Mouse (Mus musculus): ENCODE data around the gene Aloxe3. TPM values are rescaled to one million over a fixed set of nuclear protein-coding genes. Genes with fewer than 3 reads are reported as not detected.

The Aloxe3 gene
- polyA plus RNA-seq, 1 experiment from 2014 or later, result 0.39 TPM

GRCm38 (mm10) chr11:69098762-69099091 is 27.0 kb upstream of the Aloxe3 start:
- WGBS (ENCODE audit: insufficient replicate concordance), result 0% methylated on average over 19 of the region's 19 CpGs

GRCm38 (mm10) chr11:69099177-69099914 is 26.4 kb upstream of the Aloxe3 start:
- Histone ChIP-seq H3K4me3 (ENCODE audit: low read depth, low read length) (peak overlapping the region; percentile 67), H3K4me2 (ENCODE audit: low read depth, low read length) (peak overlapping the region; percentile 96), H3K9me3 (replicated peaks; ENCODE audit: control insufficient read depth, low read length) (no peaks in the 10 kb centered on the region), H3K27ac (ENCODE audit: low read length) (peak overlapping the region; percentile 88), H3K9ac (ENCODE audit: low read depth, low read length) (peak overlapping the region; percentile 74), H3K36me3 (ENCODE audit: control insufficient read depth, insufficient read depth) (peaks cover 34% of the 10 kb centered on the region), H3K4me1 (ENCODE audit: control insufficient read depth, low read depth, low read length) (peaks cover 58% of the 10 kb centered on the region), H3K27me3 (ENCODE audit: control insufficient read depth, insufficient read depth, low read depth, low read length) (no peaks in the 10 kb centered on the region)
- under 1% methylated on average over 22 of the region's 22 CpGs for WGBS (ENCODE audit: insufficient replicate concordance)
- no peak for ATAC-seq (ENCODE audit: low read depth)

More at GRCm38 (mm10) chr11:69098762-69099091, 27.0 kb upstream of the Aloxe3 start:
- peak overlapping the region; percentile 96 for H3K4me2 ChIP-seq (ENCODE audit: low read depth, low read length)
- peaks cover 29% of the 10 kb centered on the region for H3K36me3 ChIP-seq (ENCODE audit: control insufficient read depth, insufficient read depth)
- H3K27ac ChIP-seq (ENCODE audit: low read length), result peak overlapping the region; percentile 97
- H3K4me3 ChIP-seq (ENCODE audit: low read depth, low read length), result peak overlapping the region; percentile 67
- H3K9ac ChIP-seq (ENCODE audit: low read depth, low read length), result peak overlapping the region; percentile 74
- H3K27me3 ChIP-seq (ENCODE audit: control insufficient read depth, insufficient read depth, low read depth, low read length), result no peaks in the 10 kb centered on the region
- peaks cover 59% of the 10 kb centered on the region for H3K4me1 ChIP-seq (ENCODE audit: control insufficient read depth, low read depth, low read length)
- peak; percentile 43 for ATAC-seq (ENCODE audit: low read depth)
- no peaks in the 10 kb centered on the region for H3K9me3 ChIP-seq (replicated peaks; ENCODE audit: control insufficient read depth, low read length)

GRCm38 (mm10) chr11:69099915-69100345 is 25.8 kb upstream of the Aloxe3 start:
- 2% methylated on average over 23 of the region's 23 CpGs for WGBS (ENCODE audit: insufficient replicate concordance)

GRCm38 (mm10) chr11:69100639-69101360 is 24.9 kb upstream of the Aloxe3 start:
- H3K27me3 ChIP-seq (ENCODE audit: control insufficient read depth, insufficient read depth, low read depth, low read length), result no peaks in the 10 kb centered on the region
- peak overlapping the region; percentile 96 for H3K4me2 ChIP-seq (ENCODE audit: low read depth, low read length)
- no peaks in the 10 kb centered on the region for H3K9me3 ChIP-seq (replicated peaks; ENCODE audit: control insufficient read depth, low read length)
- no peak for ATAC-seq (ENCODE audit: low read depth)
- H3K4me1 ChIP-seq (ENCODE audit: control insufficient read depth, low read depth, low read length), result peaks cover 49% of the 10 kb centered on the region
- WGBS (ENCODE audit: insufficient replicate concordance), result 74% methylated on average over 20 of the region's 20 CpGs
- H3K4me3 ChIP-seq (ENCODE audit: low read depth, low read length), result peak overlapping the region; percentile 67
- peak overlapping the region; percentile 10 for H3K27ac ChIP-seq (ENCODE audit: low read length)
- H3K9ac ChIP-seq (ENCODE audit: low read depth, low read length), result peak overlapping the region; percentile 1; the same call in 1 of the 2 replicates
- peaks cover 49% of the 10 kb centered on the region for H3K36me3 ChIP-seq (ENCODE audit: control insufficient read depth, insufficient read depth)

More at GRCm38 (mm10) chr11:69099915-69100345, 25.8 kb upstream of the Aloxe3 start:
- Histone ChIP-seq H3K4me2 (ENCODE audit: low read depth, low read length) (peak overlapping the region; percentile 96), H3K4me3 (ENCODE audit: low read depth, low read length) (peak overlapping the region; percentile 67), H3K27ac (ENCODE audit: low read length) (peak overlapping the region; percentile 88), H3K9ac (ENCODE audit: low read depth, low read length) (peak overlapping the region; percentile 74), H3K36me3 (ENCODE audit: control insufficient read depth, insufficient read depth) (peaks cover 40% of the 10 kb centered on the region), H3K27me3 (ENCODE audit: control insufficient read depth, insufficient read depth, low read depth, low read length) (no peaks in the 10 kb centered on the region), H3K4me1 (ENCODE audit: control insufficient read depth, low read depth, low read length) (peaks cover 54% of the 10 kb centered on the region), H3K9me3 (replicated peaks; ENCODE audit: control insufficient read depth, low read length) (no peaks in the 10 kb centered on the region)
- 0 out of 2 replicates have a peak, but pooled peaks have one; percentile 1 for ATAC-seq (ENCODE audit: low read depth)

- H3K4me1 ChIP-seq (ENCODE audit: control insufficient read depth, low read depth, low read length), result peaks cover 38% of the 10 kb centered on the region
Observed at GRCm38 (mm10) chr11:69101604-69102402, 23.9 kb upstream of the Aloxe3 start.

GRCm38 (mm10) chr11:69102403-69102725 is 23.3 kb upstream of the Aloxe3 start:
- Histone ChIP-seq H3K9me3 (replicated peaks; ENCODE audit: control insufficient read depth, low read length) (no peaks in the 10 kb centered on the region), H3K4me3 (ENCODE audit: low read depth, low read length) (no peak overlapping the region), H3K36me3 (ENCODE audit: control insufficient read depth, insufficient read depth) (peaks cover 55% of the 10 kb centered on the region), H3K4me1 (ENCODE audit: control insufficient read depth, low read depth, low read length) (peaks cover 33% of the 10 kb centered on the region), H3K27me3 (ENCODE audit: control insufficient read depth, insufficient read depth, low read depth, low read length) (no peaks in the 10 kb centered on the region), H3K27ac (ENCODE audit: low read length) (no peak overlapping the region), H3K9ac (ENCODE audit: low read depth, low read length) (no peak overlapping the region), H3K4me2 (ENCODE audit: low read depth, low read length) (no peak overlapping the region)
- WGBS (ENCODE audit: insufficient replicate concordance), result 91% methylated on average over 7 of the region's 7 CpGs
- no peak for ATAC-seq (ENCODE audit: low read depth)

More at GRCm38 (mm10) chr11:69101604-69102402, 23.9 kb upstream of the Aloxe3 start:
- no peak for ATAC-seq (ENCODE audit: low read depth)
- H3K9ac ChIP-seq (ENCODE audit: low read depth, low read length), result no peak overlapping the region
- H3K36me3 ChIP-seq (ENCODE audit: control insufficient read depth, insufficient read depth), result peaks cover 53% of the 10 kb centered on the region
- WGBS (ENCODE audit: insufficient replicate concordance), result 82% methylated on average over 21 of the region's 21 CpGs
- no peaks in the 10 kb centered on the region for H3K9me3 ChIP-seq (replicated peaks; ENCODE audit: control insufficient read depth, low read length)
- no peak overlapping the region for H3K27ac ChIP-seq (ENCODE audit: low read length)
- H3K4me2 ChIP-seq (ENCODE audit: low read depth, low read length), result no peak overlapping the region
- H3K27me3 ChIP-seq (ENCODE audit: control insufficient read depth, insufficient read depth, low read depth, low read length), result no peaks in the 10 kb centered on the region
- no peak overlapping the region for H3K4me3 ChIP-seq (ENCODE audit: low read depth, low read length)

- H3K4me2 ChIP-seq (ENCODE audit: low read depth, low read length), result no peak overlapping the region
- H3K27ac ChIP-seq (ENCODE audit: low read length), result no peak overlapping the region
- peaks cover 59% of the 10 kb centered on the region for H3K36me3 ChIP-seq (ENCODE audit: control insufficient read depth, insufficient read depth)
- H3K4me3 ChIP-seq (ENCODE audit: low read depth, low read length), result no peak overlapping the region
- WGBS (ENCODE audit: insufficient replicate concordance), result 87% methylated on average over 14 of the region's 14 CpGs
- no peak overlapping the region for H3K9ac ChIP-seq (ENCODE audit: low read depth, low read length)
- H3K4me1 ChIP-seq (ENCODE audit: control insufficient read depth, low read depth, low read length), result peaks cover 26% of the 10 kb centered on the region
- H3K9me3 ChIP-seq (replicated peaks; ENCODE audit: control insufficient read depth, low read length), result no peaks in the 10 kb centered on the region
- H3K27me3 ChIP-seq (ENCODE audit: control insufficient read depth, insufficient read depth, low read depth, low read length), result no peaks in the 10 kb centered on the region
- ATAC-seq (ENCODE audit: low read depth), result no peak
Observed at GRCm38 (mm10) chr11:69103121-69103520, 22.6 kb upstream of the Aloxe3 start.

- H3K4me2 ChIP-seq (ENCODE audit: low read depth, low read length), result no peak overlapping the region
- H3K9ac ChIP-seq (ENCODE audit: low read depth, low read length), result no peak overlapping the region
- no peaks in the 10 kb centered on the region for H3K27me3 ChIP-seq (ENCODE audit: control insufficient read depth, insufficient read depth, low read depth, low read length)
- H3K9me3 ChIP-seq (replicated peaks; ENCODE audit: control insufficient read depth, low read length), result no peaks in the 10 kb centered on the region
- H3K4me3 ChIP-seq (ENCODE audit: low read depth, low read length), result no peak overlapping the region
- no peak overlapping the region for H3K27ac ChIP-seq (ENCODE audit: low read length)
- 81% methylated on average over 15 of the region's 15 CpGs for WGBS (ENCODE audit: insufficient replicate concordance)
- peaks cover 62% of the 10 kb centered on the region for H3K36me3 ChIP-seq (ENCODE audit: control insufficient read depth, insufficient read depth)
- peaks cover 20% of the 10 kb centered on the region for H3K4me1 ChIP-seq (ENCODE audit: control insufficient read depth, low read depth, low read length)
- ATAC-seq (ENCODE audit: low read depth), result no peak
Observed at GRCm38 (mm10) chr11:69103531-69104435, 21.9 kb upstream of the Aloxe3 start.
